Mouse (Mus musculus) MEL-GATA-1-ER (cell line): ENCODE measurements around the gene Zfp780b.
"Not testable (repeated sequence)": the region's sequence is repeated elsewhere in the genome, so short reads cannot be mapped to it uniquely, and the experiment has no call there.

Experiments
- DNase-seq: peaks from one replicate; pipeline ENCODE4 v3.0.0-alpha.2; 2012; ENCODE audit warnings: low read depth; ENCODE audit errors: extremely low read depth

Zfp780b gene

GRCm38 (mm10) chr7:27978683-27979528 lies at the start of gene Zfp780b:
Zfp780b (minus strand) TSS chr7:27979171.
- DNase-seq = peak; percentile 69

- no peak for DNase-seq
Measured at GRCm38 (mm10) chr7:28014445-28014810, 35.5 kb upstream of the Zfp780b start.

GRCm38 (mm10) chr7:28013549-28014444 lies 34.8 kb upstream of the Zfp780b start, which contains the start of gene Zfp850:
Zfp850 (minus strand) TSS chr7:28014115.
- peak; percentile 31 for DNase-seq

DNA sequence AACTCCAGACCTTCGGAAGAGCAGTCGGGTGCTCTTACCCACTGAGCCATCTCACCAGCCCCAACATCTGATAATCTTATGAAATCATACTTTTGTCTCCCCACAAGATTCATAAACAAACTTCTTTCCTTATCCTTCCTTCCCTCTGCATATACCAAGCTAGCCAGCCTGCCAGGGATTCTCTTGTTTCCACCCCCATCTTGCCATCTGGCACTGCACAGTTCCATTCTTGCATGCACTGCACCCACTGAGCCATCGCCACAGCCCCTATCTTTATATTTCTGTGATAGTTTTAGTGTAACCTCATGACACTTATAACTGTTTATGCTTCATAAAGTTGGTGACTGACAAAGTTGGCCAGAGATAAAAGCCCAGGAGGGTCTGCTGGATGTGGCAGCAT lies 31.3 kb upstream of the Zfp780b start:
- DNase-seq = no peak

DNA sequence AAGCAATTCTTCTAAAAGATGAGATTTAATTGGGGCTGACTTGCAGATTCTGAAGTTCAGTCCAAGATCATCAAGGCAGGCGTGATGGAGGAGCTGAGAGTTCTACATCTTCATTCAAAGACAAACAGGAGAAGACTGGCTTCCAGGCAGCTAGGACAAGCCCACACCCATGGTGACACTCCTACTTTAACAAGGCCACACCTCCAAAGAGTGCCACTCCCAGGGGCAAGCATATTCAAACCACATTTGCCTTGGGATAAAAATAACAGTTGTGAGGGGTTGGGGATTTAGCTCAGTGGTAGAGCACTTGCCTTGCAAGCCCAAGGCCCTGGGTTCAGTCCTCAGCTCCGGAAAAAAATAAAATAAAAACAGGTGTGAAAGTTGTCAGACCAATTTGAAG lies 3.2 kb upstream of the Zfp780b start:
- no peak for DNase-seq

GRCm38 (mm10) chr7:27949451-27949850 lies 29.5 kb downstream of the Zfp780b start:
- not testable (repeated sequence) for DNase-seq

DNA sequence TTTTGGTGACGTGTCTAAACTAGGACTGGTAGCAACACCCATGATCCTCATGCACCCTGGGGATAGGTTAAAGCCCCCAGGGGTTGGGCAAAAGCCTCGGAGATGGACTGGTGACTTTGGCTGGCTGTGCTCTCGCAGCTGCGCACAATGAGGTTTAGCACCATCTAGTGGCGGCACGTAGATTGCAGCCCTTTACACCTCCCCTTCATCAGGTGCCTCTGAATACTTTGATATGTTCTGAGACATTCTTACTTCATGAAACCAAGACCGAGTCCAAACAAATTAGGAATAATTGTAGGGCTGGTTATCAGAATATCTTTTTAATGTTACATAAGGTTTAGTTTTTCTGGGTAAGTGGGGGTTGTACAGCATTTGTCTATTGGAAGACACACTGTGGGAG lies 37.1 kb downstream of the Zfp780b start:
- DNase-seq = not testable (repeated sequence)

- DNase-seq = not testable (repeated sequence)
Measured at GRCm38 (mm10) chr7:27933800-27934158, 45.2 kb downstream of the Zfp780b start.

DNA sequence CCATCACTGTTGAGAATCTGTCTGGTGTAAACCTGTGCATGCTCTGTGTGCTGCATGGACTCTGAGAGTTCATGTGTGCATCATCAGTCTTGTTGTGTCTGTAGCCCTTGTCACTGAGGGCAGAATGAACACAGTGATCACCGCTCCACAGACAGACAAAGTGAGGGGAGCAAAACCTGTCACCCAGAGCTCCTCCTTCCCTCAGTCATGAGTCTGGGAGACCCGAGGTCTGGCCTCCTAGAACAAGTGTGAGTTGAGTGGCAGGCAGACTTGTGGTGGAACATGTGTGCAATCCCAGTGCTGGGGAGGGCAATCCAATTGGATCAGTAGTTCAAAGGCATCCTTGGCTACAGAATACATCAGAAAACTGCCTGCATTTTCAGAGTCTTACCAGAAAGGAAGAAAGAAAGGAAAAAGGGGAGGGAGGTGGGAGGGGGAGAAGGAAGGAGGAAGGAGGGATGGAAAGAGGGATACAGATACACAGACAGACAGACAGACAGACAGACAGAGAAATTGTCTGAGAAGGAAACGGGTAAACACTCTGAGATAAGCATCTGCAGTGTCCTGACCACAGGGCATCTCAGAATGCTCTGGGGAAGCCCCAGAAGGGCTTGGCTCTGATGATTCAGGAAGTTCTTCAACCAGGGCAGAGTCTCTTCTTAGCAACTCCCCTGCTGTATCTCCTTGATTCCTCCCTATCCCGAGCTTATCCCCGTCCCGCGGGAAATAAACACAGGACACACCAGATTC lies 45.7 kb downstream of the Zfp780b start:
- peak; percentile 51 for DNase-seq

- peak; percentile 44 for DNase-seq
Measured at GRCm38 (mm10) chr7:27928818-27929695, 49.9 kb downstream of the Zfp780b start, which contains the start of gene Zfp974. Zfp974 (minus strand) TSS chr7:27929460.

GRCm38 (mm10) chr7:27927041-27927440 lies 51.9 kb downstream of the Zfp780b start:
- not testable (repeated sequence) for DNase-seq

GRCm38 (mm10) chr7:27910952-27911351 lies 68.0 kb downstream of the Zfp780b start:
- DNase-seq = not testable (repeated sequence)
